Mouse (Mus musculus): ENCODE data around the gene 1700018F24Rik.
"Not testable (repeated sequence)": the region's sequence is repeated elsewhere in the genome, so short reads cannot be mapped to it uniquely, and the experiment has no call there.

1700018F24Rik gene

GRCm38 (mm10) chr5:145081866-145082613 is 39.2 kb downstream of the 1700018F24Rik start:
- no peak for DNase-seq (ENCODE audit: low spot score)

- DNase-seq (ENCODE audit: low spot score): not testable (repeated sequence)
These were observed 40.4 kb downstream of the 1700018F24Rik start for GRCm38 (mm10) chr5:145083201-145083600.

DNA sequence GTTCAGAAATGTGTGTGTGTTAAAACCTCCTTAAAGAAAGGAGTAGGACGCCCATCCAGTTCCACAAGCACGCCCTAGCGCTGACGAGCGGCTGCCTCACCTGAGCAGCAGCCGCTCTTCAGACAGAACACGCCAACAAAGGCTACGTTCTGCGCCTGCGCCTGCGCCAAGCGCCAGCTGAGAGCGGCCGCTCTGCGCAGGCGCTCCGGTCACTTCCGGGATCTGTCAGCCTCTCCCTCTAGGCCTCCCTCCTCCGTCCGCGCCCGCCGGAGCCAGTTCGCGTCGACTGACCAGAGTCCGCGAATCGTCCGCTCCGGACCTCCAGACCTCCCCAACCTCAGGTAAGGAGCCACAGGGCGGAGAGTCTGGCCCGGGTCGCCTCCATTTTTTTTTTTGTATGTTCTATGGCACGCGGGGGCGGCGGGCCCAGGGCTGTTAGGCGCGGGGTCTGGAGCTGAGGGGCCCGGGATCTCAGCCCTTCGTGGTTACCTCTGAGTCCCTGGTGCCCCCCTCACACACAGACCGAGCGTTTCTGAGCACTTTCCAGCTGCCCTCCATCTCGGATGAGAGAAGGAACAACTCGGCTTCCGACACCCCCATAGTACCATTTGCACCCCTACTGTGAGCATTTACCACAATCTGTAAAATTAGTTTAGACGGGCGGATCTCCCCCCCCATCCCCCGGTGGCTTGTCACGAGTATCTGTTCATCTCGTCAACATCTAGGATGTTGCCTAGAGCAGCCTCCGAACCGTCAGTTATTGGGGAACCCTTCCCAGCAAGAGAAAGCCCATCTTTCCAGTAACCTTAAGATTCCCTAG is 41.1 kb downstream of the 1700018F24Rik start, which contains the start of the genes Arpc1a and Kpna7:
Arpc1a (plus strand) TSS at position 199 of the 820 bp plus-strand sequence.
Kpna7 (minus strand) TSS at position 399 of the 820 bp plus-strand sequence.
- DNase-seq (ENCODE audit: low spot score): peak; percentile 90

DNA sequence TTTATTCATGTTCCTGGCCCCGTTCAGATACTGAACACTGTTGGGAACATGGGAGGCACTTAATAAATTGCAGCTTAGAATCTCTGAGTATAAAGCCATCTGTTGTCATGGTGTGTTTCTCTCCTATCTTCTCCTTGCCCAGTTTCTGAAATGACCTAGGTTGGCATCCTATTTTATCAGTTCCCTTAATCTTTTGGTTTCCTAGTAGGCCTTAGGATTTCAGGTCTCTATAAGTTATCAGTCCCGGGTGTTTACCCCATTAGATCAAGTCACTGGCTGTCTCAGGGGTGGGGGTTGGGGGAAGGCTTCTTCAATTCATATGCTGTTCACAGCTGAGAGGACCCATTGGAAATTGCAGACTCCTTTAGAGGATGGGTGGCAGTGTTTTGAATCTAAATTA is 42.0 kb downstream of the 1700018F24Rik start:
- no peak for DNase-seq (ENCODE audit: low spot score)

DNA sequence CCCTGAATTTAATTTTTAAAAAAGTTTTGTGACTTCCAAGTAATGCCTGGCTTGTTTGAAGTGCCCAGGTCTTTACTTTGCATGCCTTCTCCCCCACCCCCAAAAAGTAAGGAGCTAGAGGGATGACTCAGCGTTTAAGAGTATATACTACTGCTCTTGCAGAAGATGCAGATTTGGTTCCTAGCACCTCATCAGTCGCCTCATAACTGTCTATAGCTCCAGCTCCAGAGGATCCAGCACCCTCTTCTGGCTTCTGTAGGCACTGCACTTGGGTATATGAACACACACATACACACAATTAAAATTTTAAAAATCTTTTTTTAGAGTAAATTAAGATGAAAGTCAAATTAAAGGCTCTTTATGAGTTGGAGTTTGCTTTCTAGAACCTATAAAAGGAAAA is 45.4 kb downstream of the 1700018F24Rik start:
- DNase-seq (ENCODE audit: low spot score): no peak

DNA sequence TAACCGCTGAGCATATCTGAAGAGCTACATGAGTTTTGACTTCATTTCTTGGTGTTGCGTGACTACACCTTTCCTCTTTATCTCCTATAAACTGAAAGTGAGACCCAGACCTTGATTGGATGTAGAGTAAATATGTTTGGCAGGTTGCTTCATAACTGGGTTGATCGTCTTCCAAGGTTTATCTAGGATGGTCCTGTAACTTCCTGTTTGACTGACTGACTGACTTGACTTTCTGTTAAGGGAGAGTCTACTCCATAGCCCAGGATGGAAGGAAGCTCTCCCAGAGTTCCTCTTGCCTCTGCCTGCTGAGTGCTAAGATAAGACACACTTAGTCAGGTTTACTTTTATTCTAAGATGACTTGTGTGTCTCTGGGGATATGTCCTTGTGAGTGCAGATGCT is 47.1 kb downstream of the 1700018F24Rik start:
- no peak for DNase-seq (ENCODE audit: low spot score)

Data from layer of hippocampus, adult 11-12 months (tissue).